Mouse (Mus musculus) CH12.LX (cell line): ENCODE results near the gene Kansl1l. TPM values are rescaled to one million over a fixed set of nuclear protein-coding genes. Genes with fewer than 3 reads are reported as not detected.

Source experiments
- DNase-seq: peaks from one replicate; pipeline ENCODE4 v3.0.0-alpha.2; 2013; ENCODE audit errors: extremely low read depth
- H3K27ac ChIP-seq: 2 replicates; pipeline ENCODE4 v1.5.1; 2012; ENCODE audit warnings: low read depth, mild to moderate bottlenecking, control low read depth, moderate library complexity; ENCODE audit not compliant: insufficient read depth
- H3K27me3 ChIP-seq: replicated peaks from 2 replicates; pipeline ENCODE3; 2012; ENCODE audit warnings: inconsistent platforms
- H3K36me3 ChIP-seq, 2 experiments: replicated peaks in 1 of 2; 2 replicates each; pipeline versions ENCODE3 to v1.6.1; 2012; ENCODE audit warnings: inconsistent platforms in 1 of 2, low read length in 1 of 2, mild to moderate bottlenecking in 1 of 2, mixed read lengths in 1 of 2, moderate library complexity in 1 of 2; ENCODE audit not compliant: control insufficient read depth in 1 of 2, insufficient read depth in 1 of 2
- H3K4me1 ChIP-seq, 2 experiments: 2 replicates each; pipeline ENCODE4 v1.6.1; 2012; ENCODE audit warnings: inconsistent platforms in 1 of 2, moderate library complexity in 1 of 2; ENCODE audit not compliant: insufficient read depth in 2 of 2, control insufficient read depth in 1 of 2
- H3K4me2 ChIP-seq: 2 replicates; pipeline ENCODE4 v1.6.1; 2012; ENCODE audit warnings: low read depth, mild to moderate bottlenecking, control low read depth; ENCODE audit not compliant: poor library complexity, insufficient read depth, severe bottlenecking
- H3K4me3 ChIP-seq, 3 experiments: fragments of 150-350 bp in 1 of 3; sonication (generic) in 1 of 3; replicated peaks in 1 of 3; 2 replicates each; pipeline versions ENCODE3 to v1.5.1; 2011 to 2012; ENCODE audit warnings: low read depth in 2 of 3, low read length in 2 of 3, mild to moderate bottlenecking in 2 of 3, moderate library complexity in 2 of 3, control low read depth in 1 of 3, improper control_type of control experiment in 1 of 3, inconsistent platforms in 1 of 3, mixed read lengths in 1 of 3; ENCODE audit not compliant: poor library complexity in 1 of 3
- H3K79me2 ChIP-seq: replicated peaks from 2 replicates; pipeline ENCODE4 v1.6.1; 2012; ENCODE audit warnings: mild to moderate bottlenecking, moderate library complexity; ENCODE audit not compliant: control insufficient read depth, poor library complexity, insufficient read depth, severe bottlenecking; ENCODE audit errors: extremely low read depth
- H3K9ac ChIP-seq: 2 replicates; pipeline ENCODE4 v1.6.1; 2012; ENCODE audit warnings: low read depth, mild to moderate bottlenecking, control low read depth, moderate library complexity; ENCODE audit not compliant: insufficient read depth
- H3K9me3 ChIP-seq: replicated peaks from 2 replicates; pipeline ENCODE3; 2012; ENCODE audit warnings: low read length, inconsistent platforms, mixed read lengths
- CTCF ChIP-seq, 2 experiments: IDR thresholded peaks in 1 of 2; conservative IDR thresholded peaks in 1 of 2; 2 replicates each; pipeline ENCODE4 v1.5.1; 2011 to 2012; ENCODE audit warnings: low read depth in 2 of 2, low read length in 2 of 2, improper control_type of control experiment in 1 of 2, inconsistent platforms in 1 of 2, mild to moderate bottlenecking in 1 of 2, moderate library complexity in 1 of 2
- EP300 ChIP-seq: IDR thresholded peaks from 2 replicates; pipeline ENCODE4 v1.6.1; 2011; ENCODE audit warnings: low read length, improper control_type of control experiment
- ETS1 ChIP-seq: conservative IDR thresholded peaks from 2 replicates; pipeline ENCODE4 v1.6.1; 2012; ENCODE audit warnings: low read depth, mild to moderate bottlenecking, inconsistent platforms, low read length, improper control_type of control experiment, moderate library complexity
- IRF4 ChIP-seq: IDR thresholded peaks from 2 replicates; pipeline ENCODE4 v1.6.1; 2014; ENCODE audit warnings: low read depth, mild to moderate bottlenecking, inconsistent platforms, low read length, improper control_type of control experiment
- JUND ChIP-seq: conservative IDR thresholded peaks from 2 replicates; pipeline ENCODE4 v1.6.1; 2011; ENCODE audit warnings: low read depth, low read length, improper control_type of control experiment
- MAFK ChIP-seq: IDR thresholded peaks from 2 replicates; pipeline ENCODE4 v1.6.1; 2011; ENCODE audit warnings: low read length, improper control_type of control experiment; ENCODE audit not compliant: insufficient replicate concordance
- MEF2A ChIP-seq: IDR thresholded peaks from 2 replicates; pipeline ENCODE4 v1.6.1; 2014; ENCODE audit warnings: low read depth, mild to moderate bottlenecking, inconsistent platforms, low read length, improper control_type of control experiment, borderline replicate concordance
- MXI1 ChIP-seq: IDR thresholded peaks from 2 replicates; pipeline ENCODE4 v1.6.1; 2011; ENCODE audit warnings: mild to moderate bottlenecking, low read depth, low read length, improper control_type of control experiment
- POLR2A ChIP-seq: IDR thresholded peaks from 2 replicates; pipeline ENCODE4 v1.6.1; 2011; ENCODE audit warnings: low read depth, mild to moderate bottlenecking, improper control_type of control experiment, low read length
- POLR2AphosphoS2 ChIP-seq: IDR thresholded peaks from 2 replicates; pipeline ENCODE4 v1.6.1; 2011; ENCODE audit warnings: low read depth, low read length, improper control_type of control experiment
- RAD21 ChIP-seq: IDR thresholded peaks from 2 replicates; pipeline ENCODE4 v1.6.1; 2011; ENCODE audit warnings: low read depth, mild to moderate bottlenecking, low read length, improper control_type of control experiment, moderate library complexity
- RCOR1 ChIP-seq: conservative IDR thresholded peaks from 2 replicates; pipeline ENCODE4 v1.6.1; 2012; ENCODE audit warnings: low read depth, mild to moderate bottlenecking, inconsistent platforms, low read length, improper control_type of control experiment
- SMC3 ChIP-seq: IDR thresholded peaks from 2 replicates; pipeline ENCODE4 v1.6.1; 2011; ENCODE audit warnings: low read depth, low read length, improper control_type of control experiment
- TBP ChIP-seq: conservative IDR thresholded peaks from 2 replicates; pipeline ENCODE4 v1.6.1; 2011; ENCODE audit warnings: low read depth, low read length, improper control_type of control experiment
- UBTF ChIP-seq: IDR thresholded peaks from 2 replicates; pipeline ENCODE4 v1.6.1; 2012; ENCODE audit warnings: low read depth, mild to moderate bottlenecking, inconsistent platforms, low read length, improper control_type of control experiment, moderate library complexity
- USF1 ChIP-seq: IDR thresholded peaks from 2 replicates; pipeline ENCODE4 v1.6.1; 2014; ENCODE audit warnings: low read depth, mild to moderate bottlenecking, inconsistent platforms, low read length, improper control_type of control experiment
- ZC3H11A ChIP-seq: IDR thresholded peaks from 2 replicates; pipeline ENCODE4 v1.6.1; 2012; ENCODE audit warnings: low read depth, mild to moderate bottlenecking, inconsistent platforms, low read length, improper control_type of control experiment
- ZMIZ1 ChIP-seq: IDR thresholded peaks from 2 replicates; pipeline ENCODE4 v1.6.1; 2012; ENCODE audit warnings: low read depth, mild to moderate bottlenecking, inconsistent platforms, low read length, improper control_type of control experiment
- dilution Hi-C: fragments of 300-500 bp; cut with MboI; formaldehyde crosslinking; loops from 2 replicates; pipeline ENCODE4 v1.14.3; 2020; ENCODE audit warnings: low sequenced_read_pairs; ENCODE audit not compliant: extremely low pct_unique_long_range_greater_than_20kb, extremely low pct_ligation_motif_present
- in situ Hi-C: fragments of 300-500 bp; cut with MboI; formaldehyde crosslinking; loops from 3 replicates; pipeline ENCODE4 v1.14.3; 2019; ENCODE audit warnings: low sequenced_read_pairs, low pct_ligation_motif_present, low pct_unique_long_range_greater_than_20kb, mixed read lengths
- polyA plus RNA-seq: library from polyadenylated mRNA; unstranded; fragments of >175 nt; gene quantifications from 2 replicates; pipeline ENCODE4 v1.2.1, GENCODE M21; 2012; ENCODE audit warnings: low read depth; ENCODE audit not compliant: insufficient read length
- total RNA-seq, 2 experiments: library from RNA; depleted of rRNA; stranded (reverse); fragments of 300-350 nt in 1 of 2; fragments of >200 nt in 1 of 2; gene quantifications; 2 replicates each; pipeline ENCODE4 v1.2.3; 2012 to 2014

The Kansl1l gene
- total and polyA plus RNA-seq, 3 experiments, result 2.8 to 6.0 (median 3.5) TPM

GRCm38 (mm10) chr1:66781027-66781426, 36.3 kb downstream of the Kansl1l start:
- no peaks in the 10 kb centered on the region for H3K9me3 ChIP-seq
- no peaks in the 10 kb centered on the region for H3K27me3 ChIP-seq
- no peak overlapping the region for H3K4me3 ChIP-seq
- no peak for TF ChIP-seq USF1
- TF ChIP-seq POLR2A, result no peak
- TF ChIP-seq RAD21, result no peak
- TF ChIP-seq POLR2AphosphoS2, result no peak
- no peak for TF ChIP-seq ETS1
- no peak for TF ChIP-seq IRF4
- no peak for TF ChIP-seq ZMIZ1
- no peak for TF ChIP-seq JUND
- TF ChIP-seq MEF2A, result no peak
- TF ChIP-seq MXI1, result no peak
- no peak for TF ChIP-seq EP300
- TF ChIP-seq ZC3H11A, result no peak
- TF ChIP-seq SMC3, result no peak
- no peak overlapping the region for H3K9ac ChIP-seq
- no peak for DNase-seq
- no peak overlapping the region for H3K27ac ChIP-seq
- in situ Hi-C loops (no loop called here), dilution Hi-C loops (no loop called here)
- no peaks in the 10 kb centered on the region for H3K36me3 ChIP-seq
- no peak overlapping the region for H3K4me2 ChIP-seq
- peaks cover 0 to 18% of the 10 kb centered on the region in 2 experiments; a peak in 1 of 4 replicates for H3K4me1 ChIP-seq
- no peaks in the 10 kb centered on the region for H3K79me2 ChIP-seq

DNA sequence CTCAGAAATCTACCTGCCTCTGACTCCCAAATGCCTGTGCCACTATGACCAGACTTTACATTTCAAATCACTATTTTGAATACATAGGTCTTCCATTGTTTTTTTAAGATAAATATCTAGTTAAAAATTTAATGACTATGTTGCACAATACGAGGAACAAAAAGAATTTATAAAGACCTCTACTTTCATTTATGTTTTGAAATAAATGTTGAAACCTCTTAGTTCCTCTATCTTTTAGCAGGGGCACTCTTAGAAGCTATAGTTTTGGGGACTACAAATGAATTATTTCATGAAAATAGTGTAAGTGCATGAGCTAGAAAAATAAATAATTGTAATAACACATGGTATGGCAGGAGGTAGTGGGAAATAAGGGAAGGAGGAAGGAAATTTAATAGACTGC, 38.6 kb downstream of the Kansl1l start:
- dilution Hi-C loops (no loop called here), in situ Hi-C loops (no loop called here)
- Histone ChIP-seq H3K79me2 (no peaks in the 10 kb centered on the region), H3K9me3 (no peaks in the 10 kb centered on the region), H3K27ac (no peak overlapping the region), H3K4me1 (peaks cover 0 to 29% of the 10 kb centered on the region in 2 experiments; a peak in 1 of 4 replicates), H3K9ac (no peak overlapping the region), H3K4me3 (no peak overlapping the region), H3K4me2 (no peak overlapping the region), H3K36me3 (no peaks in the 10 kb centered on the region), H3K27me3 (no peaks in the 10 kb centered on the region)
- TF ChIP-seq MAFK (no peak), USF1 (no peak), UBTF (no peak), ZMIZ1 (no peak), POLR2AphosphoS2 (no peak), EP300 (no peak), CTCF (conservative IDR thresholded peaks at IDR 0.05 in 1 of 2, IDR thresholded peaks at IDR 0.05 in 1 of 2; ENCODE audit: low read depth in 2 of 2, low read length in 2 of 2) (no peak), TBP (no peak), ETS1 (no peak), RCOR1 (no peak)
- DNase-seq, result no peak
